Mouse (Mus musculus) adrenal gland, postnatal 25 days (tissue): ENCODE measurements at regions not wholly inside any gene's neighbourhood (a gene's known extent, or its start where the extent isn't known, plus 50 kb on each side); places are given as distances from the start of the nearest gene placed in this dataset.
A peak's percentile ranks its signal among the peaks of the same experiment; 100 is the strongest.

ENCODE experiments used
- DNase-seq: peaks from one replicate; pipeline ENCODE4 v3.0.0; 2021; ENCODE audit warnings: mixed read lengths

- no peak for DNase-seq
These were observed 1376.9 kb downstream of the Gsdmc2 start for GRCm38 (mm10) chr15:62468076-62468475.

GRCm38 (mm10) chr15:62466856-62467255 lies 1378.1 kb downstream of the Gsdmc2 start:
- no peak for DNase-seq

- no peak for DNase-seq
These were observed 1379.7 kb downstream of the Gsdmc2 start for GRCm38 (mm10) chr15:62465026-62465839.

DNA sequence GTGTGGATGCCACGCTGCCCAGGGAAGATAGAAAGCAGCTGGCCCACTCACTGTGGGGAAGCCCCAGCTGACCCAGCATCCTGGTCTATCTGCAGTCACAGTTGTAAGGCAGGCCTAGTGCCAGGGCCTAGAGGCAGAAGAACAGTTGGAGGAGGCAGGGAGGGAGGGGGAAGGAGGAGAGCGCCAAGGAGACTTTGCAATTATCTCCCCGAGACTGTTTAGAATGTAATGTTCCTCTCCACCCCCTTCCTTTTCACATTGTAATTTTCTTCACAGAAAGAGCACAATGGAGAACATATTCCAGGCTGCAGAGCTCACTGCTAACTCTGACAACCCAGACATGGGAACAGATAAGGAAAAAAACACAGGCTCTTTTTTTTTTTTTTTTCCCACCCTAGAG lies 1382.3 kb downstream of the Gsdmc2 start:
- DNase-seq: no peak

- no peak for DNase-seq
These were observed 1383.5 kb downstream of the Gsdmc2 start for GRCm38 (mm10) chr15:62461398-62462051.

DNA sequence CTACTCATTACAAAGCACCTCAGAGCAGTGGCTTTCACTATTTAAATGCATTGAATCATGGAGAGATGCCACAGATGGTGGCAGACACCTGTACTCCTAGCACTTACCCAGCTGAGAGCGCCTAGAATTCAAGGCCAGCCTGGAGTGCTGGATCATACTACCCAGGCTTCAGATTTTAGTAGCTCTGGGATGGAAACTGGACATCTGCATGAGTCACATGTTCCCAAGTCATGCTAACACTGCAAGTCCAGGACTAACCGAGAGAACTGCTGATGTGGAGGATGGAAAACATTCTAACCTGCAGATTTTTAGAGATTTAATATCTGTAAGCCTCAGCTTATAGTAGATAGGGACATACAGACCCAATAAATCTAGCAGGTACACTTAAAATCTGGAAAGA lies 1384.3 kb downstream of the Gsdmc2 start:
- DNase-seq: no peak

GRCm38 (mm10) chr15:62460026-62460607 lies 1384.9 kb downstream of the Gsdmc2 start:
- no peak for DNase-seq

DNA sequence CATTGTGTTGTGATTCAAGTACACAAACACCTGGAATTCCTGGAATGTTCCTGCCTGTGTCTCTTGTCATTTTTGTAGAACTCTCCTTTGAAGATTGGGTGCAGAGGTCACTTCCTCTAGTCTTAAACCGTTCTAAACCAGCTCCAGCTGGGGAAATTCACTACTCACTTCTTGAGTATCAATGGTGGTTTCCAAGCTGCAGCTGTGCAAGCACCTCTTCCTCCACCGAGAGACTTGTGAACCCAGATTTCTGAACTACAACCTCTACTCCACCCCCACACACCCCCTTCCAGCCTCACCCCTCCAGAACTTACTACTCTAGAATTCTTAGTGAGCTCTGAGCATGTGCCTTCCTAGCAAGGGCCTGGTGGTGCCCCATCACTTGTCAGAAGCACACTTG lies 1387.0 kb downstream of the Gsdmc2 start:
- DNase-seq: no peak

GRCm38 (mm10) chr15:62457051-62457664 lies 1387.8 kb downstream of the Gsdmc2 start:
- DNase-seq: no peak

DNA sequence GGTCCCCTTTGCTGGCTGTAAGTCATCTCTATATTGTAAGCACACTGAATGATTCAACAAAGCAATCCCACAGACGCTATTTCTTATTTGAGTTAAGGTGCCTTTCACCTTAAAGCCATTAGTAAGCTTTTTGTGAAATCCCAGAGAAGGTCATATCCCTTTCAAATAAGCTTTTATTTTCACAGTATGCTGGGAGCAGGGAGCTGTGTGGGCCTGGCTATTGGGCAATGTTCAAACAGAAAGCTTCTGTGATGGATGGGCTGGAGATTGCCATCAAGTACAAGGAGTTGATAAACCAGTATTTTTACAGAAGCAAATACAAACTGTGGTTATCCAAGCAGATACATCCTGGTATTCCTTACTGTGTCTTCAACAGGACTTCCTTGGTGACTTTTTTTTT lies 1389.0 kb downstream of the Gsdmc2 start:
- no peak for DNase-seq

GRCm38 (mm10) chr15:62448116-62448515 lies 1396.9 kb downstream of the Gsdmc2 start:
- no peak for DNase-seq

DNA sequence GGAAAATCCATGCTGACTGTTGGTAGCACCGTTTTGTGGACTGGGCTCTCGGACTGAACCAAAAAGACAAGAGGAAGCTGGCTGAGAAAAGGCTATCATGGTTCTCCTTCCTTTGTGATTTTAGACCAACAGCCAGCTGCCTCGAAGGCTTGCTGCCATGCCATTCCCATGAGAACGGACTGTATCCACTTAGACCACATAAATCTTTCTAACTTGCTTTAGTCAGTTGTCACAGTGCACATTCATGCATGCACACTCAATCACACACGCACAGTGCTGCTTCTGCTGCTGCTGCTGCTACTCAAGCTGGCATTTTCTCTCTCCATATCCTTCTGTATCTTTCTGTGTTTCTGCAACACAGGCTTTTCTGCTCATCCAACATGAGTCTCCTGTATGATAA lies 1405.8 kb downstream of the Gsdmc2 start:
- peak; percentile 17 for DNase-seq

DNA sequence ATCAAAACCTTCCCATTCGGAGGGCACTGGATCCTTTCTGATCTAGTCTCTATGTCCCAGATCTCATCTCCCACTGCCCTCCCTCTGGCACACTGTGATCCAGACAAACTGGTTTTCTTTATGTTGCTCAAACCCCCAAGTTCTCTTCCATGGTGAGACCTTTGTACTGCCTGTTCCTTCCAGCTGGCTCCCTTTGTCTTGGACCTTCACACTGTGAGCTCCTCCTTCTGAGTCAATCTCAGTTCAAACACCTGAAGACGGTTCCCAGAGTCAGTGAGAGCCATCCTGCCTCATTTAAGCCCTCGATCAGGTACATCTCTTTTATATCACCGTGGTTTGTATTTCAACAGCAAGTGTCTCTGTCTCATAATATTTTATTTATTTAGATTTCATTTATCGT lies 1408.3 kb downstream of the Gsdmc2 start:
- no peak for DNase-seq

DNA sequence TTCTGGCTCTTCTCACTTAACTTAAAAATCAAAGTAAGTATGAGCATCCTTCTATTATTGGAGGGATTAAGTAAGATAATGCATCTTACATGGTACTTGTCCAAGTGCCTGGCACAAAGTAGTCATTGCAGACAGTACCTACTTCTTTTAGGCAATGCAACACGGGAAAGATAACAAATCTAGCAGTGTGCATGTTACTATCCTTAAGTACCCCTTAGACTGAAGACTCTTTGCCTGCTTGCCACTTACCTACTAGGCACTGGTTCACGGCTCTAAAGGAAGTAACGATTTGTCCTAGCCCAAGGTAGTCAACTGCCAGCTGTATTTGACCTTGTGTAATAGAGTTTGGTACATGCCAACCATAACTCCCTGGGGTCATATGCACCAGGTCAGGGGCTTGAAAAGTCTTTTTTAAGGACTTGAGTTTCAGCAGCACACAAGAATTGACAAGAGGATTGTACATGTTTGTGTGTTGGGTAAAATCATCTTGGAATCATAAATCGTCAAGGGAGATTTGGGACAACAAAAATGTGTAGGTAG lies 1409.8 kb downstream of the Gsdmc2 start:
- DNase-seq: no peak

- no peak for DNase-seq
These were observed 1412.2 kb downstream of the Gsdmc2 start for GRCm38 (mm10) chr15:62432742-62433245.

GRCm38 (mm10) chr15:62431150-62431678 lies 1413.8 kb downstream of the Gsdmc2 start:
- DNase-seq: no peak

DNA sequence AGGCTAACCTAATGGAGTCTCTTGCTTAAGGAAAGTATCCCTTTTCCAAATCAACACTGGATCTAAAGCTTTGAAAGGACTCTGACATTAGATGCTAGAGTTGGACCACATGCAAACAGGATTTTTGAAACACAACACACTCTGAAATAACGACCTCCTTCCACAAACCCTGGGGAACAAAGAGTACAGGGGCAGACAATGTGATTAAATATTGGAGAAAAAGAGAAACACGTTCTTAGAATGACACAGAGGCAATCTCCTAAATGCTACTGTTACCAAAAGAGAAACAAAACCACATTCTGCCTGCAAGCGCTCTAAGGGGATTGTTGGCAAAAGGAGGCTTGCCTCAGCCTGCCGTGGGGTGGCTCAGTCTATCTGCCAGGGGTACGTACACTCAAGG lies 1422.0 kb downstream of the Gsdmc2 start:
- no peak for DNase-seq

- no peak for DNase-seq
These were observed 1423.7 kb downstream of the Gsdmc2 start for GRCm38 (mm10) chr15:62421073-62421851.

- no peak for DNase-seq
These were observed 1428.3 kb downstream of the Gsdmc2 start for GRCm38 (mm10) chr15:62416691-62417090.

DNA sequence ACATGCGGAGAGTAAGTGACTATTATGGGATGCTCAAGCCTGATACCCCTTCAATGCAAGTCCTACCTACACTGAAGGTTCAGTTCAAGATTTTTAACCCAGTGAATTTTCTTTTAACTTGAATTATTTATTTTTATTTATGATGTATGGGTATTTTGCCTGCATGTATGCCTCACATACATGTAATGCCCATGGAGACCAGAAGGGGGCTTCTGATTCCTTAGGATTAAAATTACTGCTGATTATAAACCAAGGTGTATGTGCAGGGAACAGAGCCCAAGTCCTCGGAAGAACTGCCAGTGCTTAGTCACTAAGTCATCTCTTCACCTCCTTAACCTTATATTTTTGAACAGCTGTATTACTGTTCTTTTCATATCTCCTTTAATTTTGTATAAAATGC lies 1431.3 kb downstream of the Gsdmc2 start:
- no peak for DNase-seq

GRCm38 (mm10) chr15:62402142-62402541 lies 1442.8 kb downstream of the Gsdmc2 start:
- no peak for DNase-seq
